Comparison of ENCODE assay signal across 29 mouse cellular contexts in genomic region chr13:8134764-8135163, GRCm38 (mm10).
"Had no signal": no experiment of that assay in that cellular context is flagged by ENCODE, and none has a peak within 500 bp of the region (broad histone marks: within the 10 kb centered on the region; RNA-seq: fewer than 3 reads in every experiment).

No protein-coding gene starts in this region.

- H3K9me3 ChIP-seq: limb, embryonic 10.5 days; limb, embryonic 12.5 days; limb, embryonic 13.5 days; limb, embryonic 15.5 days; liver, embryonic 12.5 days; liver, embryonic 13.5 days; liver, embryonic 15.5 days; lung, embryonic 15.5 days; megakaryocyte, embryonic 14.5 days; midbrain, embryonic 10.5 days; midbrain, embryonic 12.5 days; midbrain, embryonic 13.5 days; midbrain, embryonic 15.5 days had no signal

- H3K9ac ChIP-seq: limb, embryonic 12.5 days; limb, embryonic 13.5 days; limb, embryonic 15.5 days; liver, embryonic 12.5 days; liver, embryonic 13.5 days; liver, embryonic 14.5 days; liver, embryonic 15.5 days; liver, postnatal 0 days; lung, embryonic 14.5 days; lung, embryonic 15.5 days; midbrain, embryonic 12.5 days; midbrain, embryonic 13.5 days; midbrain, embryonic 15.5 days had no signal

- H3K4me3 ChIP-seq: limb, embryonic 10.5 days; limb, embryonic 12.5 days; limb, embryonic 13.5 days; limb, embryonic 15.5 days; liver, embryonic 12.5 days; liver, embryonic 13.5 days; liver, embryonic 15.5 days; lung, embryonic 15.5 days; megakaryocyte, embryonic 14.5 days; midbrain, embryonic 10.5 days; midbrain, embryonic 12.5 days; midbrain, embryonic 13.5 days; midbrain, embryonic 15.5 days; myocyte had no signal

- H3K27ac ChIP-seq: limb, embryonic 10.5 days; limb, embryonic 12.5 days; limb, embryonic 13.5 days; limb, embryonic 15.5 days; liver, embryonic 12.5 days; liver, embryonic 13.5 days; liver, embryonic 14.5 days; liver, embryonic 15.5 days; lung, embryonic 15.5 days; macrophage; midbrain, embryonic 10.5 days; midbrain, embryonic 12.5 days; midbrain, embryonic 13.5 days; midbrain, embryonic 15.5 days had no signal

- H3K4me1 ChIP-seq: limb, embryonic 10.5 days; limb, embryonic 12.5 days; limb, embryonic 13.5 days; limb, embryonic 15.5 days; liver, embryonic 12.5 days; liver, embryonic 13.5 days; liver, embryonic 15.5 days; lung, embryonic 15.5 days; megakaryocyte, embryonic 14.5 days; midbrain, embryonic 10.5 days; midbrain, embryonic 12.5 days; midbrain, embryonic 13.5 days; midbrain, embryonic 15.5 days had no signal

- H3K27me3 ChIP-seq: limb, embryonic 12.5 days; limb, embryonic 13.5 days; limb, embryonic 15.5 days; liver, embryonic 12.5 days; liver, embryonic 13.5 days; liver, embryonic 15.5 days; lung, embryonic 15.5 days; megakaryocyte, embryonic 14.5 days; midbrain, embryonic 12.5 days; midbrain, embryonic 13.5 days; midbrain, embryonic 15.5 days had no signal

- ATAC-seq: liver, embryonic 12.5 days; liver, postnatal 0 days; lung, postnatal 0 days; midbrain, embryonic 13.5 days; midbrain, embryonic 15.5 days; midbrain, embryonic 16.5 days had no signal

- H3K36me3 ChIP-seq: limb, embryonic 10.5 days; limb, embryonic 12.5 days; limb, embryonic 13.5 days; limb, embryonic 15.5 days; liver, embryonic 12.5 days; liver, embryonic 13.5 days; liver, embryonic 15.5 days; lung, embryonic 15.5 days; midbrain, embryonic 10.5 days; midbrain, embryonic 12.5 days; midbrain, embryonic 13.5 days; midbrain, embryonic 15.5 days had no signal

- DNase-seq: left cerebral cortex, postnatal 4 days; liver; liver, embryonic 13.5 days; liver, postnatal 0 days; lung, adult 18-20 months; lung, adult 2 months; lung, embryonic 14.5 days; lung, postnatal 10 days; lung, postnatal 14 days; lung, postnatal 36 days; lung, postnatal 4 days; midbrain, embryonic 14.5 days had no signal
